Mouse (Mus musculus) ovary, postnatal 14 days (tissue): ENCODE data around the gene D8Ertd738e.
A peak's percentile ranks its signal among the peaks of the same experiment; 100 is the strongest.

Experiments
- DNase-seq: peaks from one replicate; pipeline ENCODE4 v3.0.0; 2022; ENCODE audit warnings: low spot score

Gene D8Ertd738e

DNA sequence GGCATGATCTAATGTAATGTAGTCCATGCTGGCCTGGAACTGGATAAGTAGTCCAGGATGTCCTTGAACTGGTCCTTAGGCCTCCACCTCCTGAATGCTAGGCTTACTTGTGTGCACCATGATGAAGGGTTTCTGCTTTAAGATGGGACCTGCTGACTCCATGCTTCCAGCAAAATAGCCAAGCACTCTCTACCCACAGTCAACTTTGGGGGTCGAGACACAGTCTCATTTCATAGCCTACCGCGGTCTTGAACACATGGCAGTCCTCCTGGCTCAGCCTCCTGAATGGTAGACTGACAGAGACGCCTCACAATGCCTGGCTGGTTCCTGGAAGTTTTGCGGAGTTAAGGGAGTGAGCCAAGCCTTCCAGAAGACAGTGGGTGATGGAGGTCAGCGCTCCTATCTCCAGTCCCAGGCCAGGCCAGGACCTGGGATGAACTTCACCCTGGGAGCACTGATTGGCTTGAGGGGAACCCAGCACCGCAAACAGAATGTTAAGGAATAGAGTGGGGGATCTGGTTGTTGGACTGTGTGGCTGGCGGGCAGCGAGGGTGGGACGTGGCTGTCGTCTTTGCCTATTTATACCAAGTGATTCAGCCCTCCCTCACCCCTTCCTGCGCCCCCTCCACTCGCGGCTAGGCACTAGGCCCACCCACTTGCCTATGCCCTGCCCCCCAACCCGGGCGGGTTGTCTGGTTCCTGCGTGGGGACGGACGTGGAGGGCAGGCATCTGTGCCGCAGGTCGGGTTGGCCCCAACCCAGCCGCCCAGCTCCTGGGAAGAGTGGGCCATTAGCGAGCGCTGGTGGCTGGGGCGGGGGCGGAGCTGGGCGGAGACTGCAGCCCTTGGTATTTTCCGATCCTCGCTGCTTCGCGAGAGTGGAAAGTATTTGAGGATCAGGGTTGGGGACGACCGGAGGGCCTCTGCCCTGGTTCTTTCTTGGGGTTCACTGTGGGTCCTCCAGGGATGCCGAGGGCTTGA, 46.3 kb downstream of the D8Ertd738e start:
- DNase-seq, result peak; percentile 66

- no peak for DNase-seq
Measured at GRCm38 (mm10) chr8:84202466-84202865, 47.1 kb downstream of the D8Ertd738e start.

- DNase-seq, result no peak
Measured at GRCm38 (mm10) chr8:84201545-84202245, 47.8 kb downstream of the D8Ertd738e start.

DNA sequence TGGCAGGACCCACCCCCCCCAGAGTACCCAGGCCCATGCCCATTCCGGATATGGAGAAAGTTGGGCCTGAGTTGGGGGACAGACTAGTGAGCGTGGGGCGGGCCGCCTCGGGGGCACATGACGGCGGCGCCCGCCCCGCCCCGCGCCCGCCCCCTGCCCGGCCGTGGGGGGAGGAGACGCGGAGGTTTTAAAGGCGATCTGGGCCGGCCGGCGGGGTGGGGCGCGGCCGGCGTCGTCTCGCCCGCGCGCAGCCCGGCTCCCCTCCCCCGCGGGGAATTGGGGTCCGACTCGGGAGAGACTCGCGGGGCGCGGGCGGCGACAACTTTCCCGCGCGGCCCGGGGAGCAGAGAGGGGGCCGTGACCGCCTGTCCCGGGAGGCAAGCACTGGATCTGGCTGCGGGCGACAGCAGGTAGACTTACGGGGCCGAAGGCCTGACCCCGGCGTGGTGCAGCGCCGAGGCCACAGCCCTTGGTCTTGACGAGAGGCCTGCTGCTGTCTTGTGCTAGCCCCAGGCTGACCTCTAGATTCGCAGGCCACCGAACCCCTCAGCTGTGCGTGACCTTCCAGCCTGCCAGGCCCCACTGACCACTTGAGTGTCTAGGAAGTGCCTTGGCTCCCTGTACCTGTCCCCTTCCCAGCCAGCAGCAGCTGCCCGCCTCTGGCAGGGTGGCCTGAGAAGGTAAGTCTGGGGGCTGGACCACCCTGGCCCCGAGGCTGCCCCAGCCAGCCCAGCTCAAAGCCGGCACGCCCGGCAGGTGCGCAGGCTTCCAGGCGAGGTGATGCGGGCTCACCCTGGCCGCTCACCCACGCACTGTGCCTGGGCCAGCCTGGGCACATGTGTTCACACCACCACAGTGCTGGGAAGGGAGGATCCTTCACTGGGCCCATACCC, 48.6 kb downstream of the D8Ertd738e start:
- DNase-seq, result peak; percentile 68

DNA sequence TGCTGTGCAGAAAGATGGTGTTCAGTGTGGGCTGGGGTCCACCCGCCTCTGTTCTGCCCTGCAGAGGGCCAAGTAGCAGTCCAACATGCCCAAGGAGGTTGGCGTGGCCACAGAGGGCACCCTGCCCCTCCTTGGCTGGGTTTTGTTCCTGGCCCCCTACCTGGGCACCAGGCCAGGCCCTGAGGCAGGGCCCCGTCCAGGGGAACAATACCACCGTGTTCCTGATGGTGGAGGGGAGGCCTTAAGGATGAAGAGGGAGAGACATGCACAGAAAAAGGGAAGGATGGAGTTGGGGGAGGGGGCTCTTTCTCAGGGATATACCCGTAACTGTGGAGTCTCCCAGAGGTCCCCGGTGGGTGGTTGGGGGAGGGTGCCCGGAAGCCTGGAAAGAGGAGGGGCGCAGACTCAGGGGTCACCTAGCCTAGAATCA, 49.4 kb downstream of the D8Ertd738e start:
- no peak for DNase-seq

DNA sequence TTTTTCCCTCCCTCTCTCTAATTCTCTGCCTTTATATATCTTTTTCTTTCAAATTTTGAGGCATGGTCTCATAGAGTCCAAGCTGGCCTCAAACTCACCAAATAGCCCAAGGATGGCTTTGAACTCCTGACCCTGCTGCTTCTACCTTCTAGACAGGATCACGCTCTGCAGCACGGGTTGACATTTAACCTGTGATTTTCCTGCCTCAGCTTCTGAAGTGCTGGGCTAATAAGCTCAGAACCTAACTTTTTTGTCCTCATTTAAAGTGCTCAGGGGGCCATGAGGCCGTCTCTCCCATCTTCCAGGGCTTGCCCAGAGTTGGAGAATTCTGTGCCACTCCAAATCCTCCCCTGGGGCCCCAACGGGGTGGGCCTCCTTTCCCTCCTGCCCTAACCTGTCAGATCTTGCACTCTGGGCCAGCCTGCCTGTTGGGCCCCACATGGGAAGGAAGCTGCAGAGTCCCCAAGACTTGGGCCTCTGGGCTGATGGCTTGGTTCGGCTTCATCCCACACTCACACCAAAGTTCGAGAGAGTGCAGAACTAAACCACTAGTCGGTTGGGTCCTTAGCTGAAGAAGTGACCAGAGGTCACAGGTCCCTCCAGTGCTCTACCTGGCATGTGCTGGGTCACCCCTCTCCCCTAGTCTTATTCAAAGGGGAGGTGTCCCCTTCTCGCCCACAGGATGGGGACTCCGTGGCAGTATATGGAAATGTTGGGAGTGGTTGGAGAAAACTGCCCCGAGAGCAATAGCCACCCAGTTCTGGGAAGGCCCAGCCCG, 50.0 kb downstream of the D8Ertd738e start:
- DNase-seq, result no peak

DNA sequence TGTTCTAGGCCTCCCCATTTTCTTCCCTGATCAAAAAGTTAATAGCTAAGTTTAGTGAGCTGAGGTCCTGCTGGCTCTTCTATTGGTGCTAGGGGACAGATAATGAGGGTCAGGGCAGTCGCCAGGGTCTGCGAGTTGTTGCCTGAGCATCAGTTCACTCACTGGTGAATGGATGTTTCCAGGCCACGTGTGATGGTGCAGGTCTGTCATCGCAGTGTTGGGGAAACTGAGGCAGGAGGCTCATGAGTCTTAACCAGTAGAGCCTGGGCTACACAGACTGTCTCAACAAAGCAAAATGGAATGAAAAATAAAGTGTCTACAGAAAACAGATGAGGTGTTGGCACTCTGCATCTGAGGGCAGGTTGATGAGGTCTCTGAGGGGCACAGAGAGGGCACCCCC, 50.6 kb downstream of the D8Ertd738e start:
- no peak for DNase-seq

GRCm38 (mm10) chr8:84197922-84198774, 51.4 kb downstream of the D8Ertd738e start:
- peak; percentile 77 for DNase-seq

GRCm38 (mm10) chr8:84197141-84197921, 52.2 kb downstream of the D8Ertd738e start:
- peak; percentile 89 for DNase-seq
